28 mouse cellular contexts compared by ENCODE assay signal in the genomic region with DNA sequence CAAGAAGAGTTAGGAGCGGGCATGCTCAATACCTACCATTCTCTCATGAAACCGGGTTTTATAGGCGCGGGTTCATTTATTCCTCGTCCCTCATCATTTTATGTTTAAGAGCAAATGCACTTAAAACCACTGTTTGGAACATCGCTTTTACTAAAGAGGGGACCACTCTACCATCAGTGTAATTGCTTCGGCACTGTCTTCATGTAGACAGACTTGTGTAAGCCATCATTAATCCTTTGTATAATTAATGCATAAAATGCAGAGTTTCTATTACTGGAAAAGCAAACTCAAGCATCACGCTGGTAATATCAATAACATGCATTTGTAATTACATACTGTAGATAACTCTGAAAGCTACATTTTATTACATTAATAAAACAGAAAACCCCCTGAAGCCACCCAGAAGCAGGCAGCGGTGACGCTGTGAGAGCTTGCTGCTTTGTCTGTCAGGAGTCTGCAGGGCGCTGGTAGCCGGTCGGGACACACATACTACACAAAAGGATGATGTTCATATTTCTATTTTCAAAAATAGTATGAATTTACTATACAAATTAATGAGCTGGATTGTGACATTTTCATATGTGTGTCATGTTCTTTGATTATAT.
"Had no signal": no experiment of that assay in that cellular context is flagged by ENCODE, and none has a peak within 500 bp of the region (broad histone marks: within the 10 kb centered on the region; RNA-seq: fewer than 3 reads in every experiment).

No protein-coding gene starts in this region.

- H3K9ac ChIP-seq: embryonic facial prominence, embryonic 12.5 days; embryonic facial prominence, embryonic 13.5 days; embryonic facial prominence, embryonic 15.5 days; forebrain, embryonic 12.5 days; forebrain, embryonic 13.5 days; forebrain, embryonic 15.5 days; forebrain, postnatal 0 days had no signal

- H3K36me3 ChIP-seq: embryonic facial prominence, embryonic 10.5 days; embryonic facial prominence, embryonic 12.5 days; embryonic facial prominence, embryonic 13.5 days; embryonic facial prominence, embryonic 15.5 days; forebrain, embryonic 10.5 days; forebrain, embryonic 12.5 days; forebrain, embryonic 15.5 days had no signal

- ATAC-seq: forebrain, embryonic 13.5 days; forebrain, embryonic 14.5 days; forebrain, embryonic 15.5 days; forebrain, embryonic 16.5 days; forebrain, postnatal 0 days had no signal

- H3K4me1 ChIP-seq: embryonic facial prominence, embryonic 12.5 days; embryonic facial prominence, embryonic 13.5 days; embryonic facial prominence, embryonic 15.5 days had no signal

- H3K4me2 ChIP-seq: embryonic facial prominence, embryonic 12.5 days; embryonic facial prominence, embryonic 13.5 days; embryonic facial prominence, embryonic 15.5 days; forebrain, embryonic 12.5 days; forebrain, embryonic 13.5 days; forebrain, embryonic 15.5 days had no signal

- H3K4me3 ChIP-seq: embryonic facial prominence, embryonic 10.5 days; embryonic facial prominence, embryonic 12.5 days; embryonic facial prominence, embryonic 13.5 days; embryonic facial prominence, embryonic 15.5 days; erythroblast, embryonic 14.5 days; forebrain, embryonic 10.5 days; forebrain, embryonic 12.5 days; forebrain, embryonic 13.5 days; forebrain, embryonic 15.5 days; gastrocnemius, adult 2 months had no signal

- DNase-seq: cerebellum, adult 18-20 months; cerebellum, adult 2 months; cerebellum, adult 8-10 months; cerebellum, adult 9-10 months; cerebellum, adult 9-11 months; cerebellum, postnatal 10 days; cerebellum, postnatal 14 days; cerebellum, postnatal 25 days; cerebellum, postnatal 36 days; embryo, embryonic 11 days; forebrain, postnatal 0 days; gastrocnemius, adult 2 months; gastrocnemius, postnatal 10 days; gastrocnemius, postnatal 14 days; gastrocnemius, postnatal 25 days; gastrocnemius, postnatal 36 days; heart, adult 11 months had no signal

- H3K27me3 ChIP-seq: embryonic facial prominence, embryonic 12.5 days; embryonic facial prominence, embryonic 13.5 days; embryonic facial prominence, embryonic 15.5 days; forebrain, embryonic 15.5 days had no signal

- H3K9me3 ChIP-seq: embryonic facial prominence, embryonic 10.5 days; embryonic facial prominence, embryonic 12.5 days; embryonic facial prominence, embryonic 13.5 days; embryonic facial prominence, embryonic 15.5 days; forebrain, embryonic 10.5 days; forebrain, embryonic 12.5 days; forebrain, embryonic 13.5 days; forebrain, embryonic 15.5 days had no signal

- H3K27ac ChIP-seq: embryonic facial prominence, embryonic 10.5 days; embryonic facial prominence, embryonic 12.5 days; embryonic facial prominence, embryonic 13.5 days; embryonic facial prominence, embryonic 15.5 days; forebrain, embryonic 10.5 days; forebrain, embryonic 12.5 days; forebrain, embryonic 13.5 days; forebrain, embryonic 15.5 days; gastrocnemius, adult 2 months had no signal
